Mouse (Mus musculus) stomach, postnatal 0 days (tissue): ENCODE measurements at regions not wholly inside any gene's neighbourhood (a gene's known extent, or its start where the extent isn't known, plus 50 kb on each side); places are given as distances from the start of the nearest gene placed in this dataset.

Source experiments
- CTCF ChIP-seq: IDR thresholded peaks from 2 replicates; pipeline ENCODE4 v1.5.1; 2016; ENCODE audit warnings: antibody characterized with exemption, low read depth, mild to moderate bottlenecking, moderate library complexity
- EP300 ChIP-seq: optimal IDR thresholded peaks from 2 replicates; pipeline ENCODE3; 2016; ENCODE audit warnings: antibody characterized with exemption

DNA sequence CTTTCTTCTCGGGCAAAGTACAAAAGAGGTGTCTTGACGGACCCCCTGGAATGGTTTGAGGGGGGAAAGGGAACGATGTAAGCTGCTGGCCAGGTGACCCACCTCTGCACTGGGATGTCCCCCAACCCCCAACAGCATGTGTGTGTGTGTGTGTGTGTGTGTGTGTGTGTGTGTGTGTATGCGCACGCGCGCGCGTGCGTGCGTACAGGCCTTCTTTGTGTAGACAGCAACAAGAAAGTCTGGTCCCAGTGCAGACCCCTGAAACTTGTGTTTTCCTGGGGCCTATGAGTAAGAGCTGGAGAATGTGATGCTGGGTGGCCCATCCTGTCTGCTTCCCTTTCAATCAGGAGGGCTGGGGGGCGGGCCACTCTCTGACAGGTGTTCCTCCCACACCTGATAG lies 118.7 kb upstream of the 4930535I16Rik start:
- TF ChIP-seq CTCF: no peak
- TF ChIP-seq EP300: no peak
